Mouse (Mus musculus): ENCODE results near the gene Sbno1.
"Not testable (repeated sequence)": the region's sequence is repeated elsewhere in the genome, so short reads cannot be mapped to it uniquely, and the experiment has no call there.

The Sbno1 gene

GRCm38 (mm10) chr5:124425412-124426259, at the start of gene Sbno1:
Sbno1 (minus strand) TSS chr5:124426001.
- DNase-seq (ENCODE audit: low read depth in 2 of 2, low spot score in 2 of 2), result peak; percentile 87 to 88

- no peak for DNase-seq (ENCODE audit: low read depth in 2 of 2, low spot score in 2 of 2)
Measured at GRCm38 (mm10) chr5:124470591-124471171, 44.9 kb upstream of the Sbno1 start.

GRCm38 (mm10) chr5:124469486-124469885, 43.7 kb upstream of the Sbno1 start:
- DNase-seq (ENCODE audit: low read depth in 2 of 2, low spot score in 2 of 2), result no peak

DNA sequence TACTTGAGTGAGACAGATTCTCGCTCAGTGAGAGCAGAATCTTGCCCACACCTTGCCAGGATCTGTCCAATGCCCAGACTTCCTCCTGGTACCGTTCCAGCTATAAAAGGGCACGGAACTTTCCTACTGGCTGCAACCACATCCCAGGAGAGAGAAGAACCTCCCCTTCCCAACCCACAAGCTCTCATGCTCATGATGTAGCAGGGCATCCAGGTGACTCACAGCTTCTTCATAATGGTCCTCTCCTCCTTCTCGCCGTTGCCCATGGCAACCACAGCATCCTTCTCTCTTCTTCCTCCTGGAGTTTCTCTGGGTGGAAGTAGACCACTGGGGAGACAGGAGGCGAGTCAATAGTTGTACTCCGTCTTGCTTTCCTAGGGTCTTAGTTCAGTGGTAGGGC, 42.6 kb upstream of the Sbno1 start:
- no peak for DNase-seq (ENCODE audit: low read depth in 2 of 2, low spot score in 2 of 2)

DNA sequence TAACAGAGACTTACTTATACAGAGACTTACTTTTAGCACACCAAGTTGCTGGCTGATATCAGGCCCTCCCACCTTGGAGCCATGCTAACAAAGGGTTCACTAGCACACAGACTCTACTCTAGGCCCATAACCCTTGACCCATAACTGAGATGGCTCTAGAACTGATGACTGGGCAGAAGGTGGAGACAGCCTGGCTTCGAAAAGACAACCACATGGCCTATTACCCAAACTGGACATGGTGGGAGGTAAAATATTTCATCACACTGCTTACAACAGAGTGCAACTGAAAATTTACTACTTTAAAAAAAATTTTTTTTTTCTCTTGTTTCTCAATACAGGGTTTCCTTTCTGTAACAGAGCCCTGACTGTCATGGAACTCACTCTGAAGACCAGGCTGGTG, 42.0 kb upstream of the Sbno1 start:
- no peak for DNase-seq (ENCODE audit: low read depth in 2 of 2, low spot score in 2 of 2)

DNA sequence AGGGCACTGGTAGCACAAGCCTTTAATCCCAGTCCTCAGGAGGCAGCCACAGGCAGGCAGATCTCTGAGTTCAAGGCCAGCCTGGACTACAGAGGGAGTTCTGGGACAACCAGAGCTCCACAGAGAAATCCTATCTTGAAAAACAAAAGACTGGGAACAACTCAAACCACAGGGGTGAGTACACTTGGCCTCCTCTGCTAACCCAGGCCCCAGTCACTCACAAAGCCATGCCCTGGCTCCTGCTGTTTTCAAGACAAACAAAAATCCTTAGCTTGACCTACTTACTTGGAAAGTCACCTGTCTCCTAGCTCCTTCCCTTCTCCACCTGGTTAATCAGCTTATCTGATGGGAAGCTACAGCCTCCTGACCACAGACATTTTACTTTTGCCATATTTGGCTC, 39.1 kb upstream of the Sbno1 start:
- no peak for DNase-seq (ENCODE audit: low read depth in 2 of 2, low spot score in 2 of 2)

DNA sequence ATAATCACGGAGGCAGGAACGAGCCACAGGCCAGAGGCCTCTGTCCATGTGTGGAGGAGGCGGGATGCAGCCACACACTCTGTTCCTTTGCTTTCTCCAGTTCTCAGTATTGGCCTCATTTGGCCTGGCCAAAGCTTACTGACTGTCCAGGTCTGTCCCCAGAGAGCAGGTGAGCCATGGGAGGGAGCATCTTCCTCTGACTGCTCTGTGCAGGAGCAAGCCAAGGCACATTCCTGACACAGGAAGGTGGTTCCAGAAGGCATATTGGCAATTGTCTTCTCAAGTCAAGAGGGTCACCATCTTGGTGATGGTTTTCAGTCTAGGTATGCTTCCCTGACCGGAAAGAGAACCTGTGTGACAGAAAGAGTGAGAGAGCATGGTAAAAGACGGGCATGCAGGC, 37.7 kb upstream of the Sbno1 start:
- DNase-seq (ENCODE audit: low read depth in 2 of 2, low spot score in 2 of 2), result no peak

DNA sequence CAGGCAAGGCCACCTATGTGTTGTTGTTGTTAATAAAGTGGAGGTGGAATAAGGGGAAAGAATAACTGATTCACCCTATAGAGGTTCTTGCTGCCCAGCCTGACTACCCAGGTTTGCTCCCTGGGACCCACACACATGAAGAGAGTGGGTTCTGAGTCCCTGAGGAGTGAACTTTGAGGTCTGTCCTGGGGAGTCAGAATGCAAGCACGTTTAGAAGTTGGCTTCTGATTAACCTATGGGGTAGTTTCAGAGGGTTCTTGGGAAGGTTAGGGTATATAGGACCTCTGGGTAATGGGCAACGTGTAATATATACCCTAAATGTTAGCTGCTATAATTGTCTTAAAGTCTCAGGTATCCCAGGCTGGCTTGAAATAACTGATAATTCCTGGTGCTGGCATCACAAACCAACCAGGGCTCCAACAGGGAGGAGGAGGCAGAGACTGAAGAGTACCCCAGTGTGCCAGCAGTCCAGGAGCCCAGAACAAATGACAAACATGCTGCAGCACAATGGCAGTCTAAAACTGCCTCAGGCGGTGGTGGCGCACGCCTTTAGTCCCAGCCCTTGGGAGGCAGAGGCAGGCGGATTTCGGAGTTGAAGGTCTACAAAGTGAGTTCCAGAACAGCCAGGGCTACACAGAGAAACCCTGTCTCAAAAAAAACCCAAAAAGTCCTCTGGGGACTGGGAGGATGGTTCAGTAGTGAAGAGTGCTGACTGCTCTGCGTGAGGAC, 36.7 kb upstream of the Sbno1 start:
- no peak for DNase-seq (ENCODE audit: low read depth in 2 of 2, low spot score in 2 of 2)

DNA sequence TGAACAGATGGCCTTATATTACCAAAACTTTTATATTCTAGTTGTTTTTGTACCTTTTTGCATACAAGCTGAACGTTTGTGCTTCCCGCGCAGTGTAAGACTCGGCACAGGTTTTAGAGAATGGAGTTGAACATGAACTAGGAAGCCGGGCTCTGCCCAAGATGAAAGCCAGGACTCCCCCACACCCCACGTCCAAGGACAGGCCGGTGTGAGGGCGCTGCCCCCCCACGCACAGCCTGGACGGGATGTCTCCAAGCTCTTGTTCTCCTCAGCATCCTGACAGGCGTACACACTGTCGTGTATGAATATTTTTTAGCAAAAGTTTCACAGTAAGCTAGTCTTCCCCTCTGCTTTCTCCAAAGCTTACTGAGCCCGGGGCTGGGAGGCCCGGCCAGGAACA, 35.1 kb upstream of the Sbno1 start:
- not testable (repeated sequence) for DNase-seq (ENCODE audit: low read depth in 2 of 2, low spot score in 2 of 2)

DNA sequence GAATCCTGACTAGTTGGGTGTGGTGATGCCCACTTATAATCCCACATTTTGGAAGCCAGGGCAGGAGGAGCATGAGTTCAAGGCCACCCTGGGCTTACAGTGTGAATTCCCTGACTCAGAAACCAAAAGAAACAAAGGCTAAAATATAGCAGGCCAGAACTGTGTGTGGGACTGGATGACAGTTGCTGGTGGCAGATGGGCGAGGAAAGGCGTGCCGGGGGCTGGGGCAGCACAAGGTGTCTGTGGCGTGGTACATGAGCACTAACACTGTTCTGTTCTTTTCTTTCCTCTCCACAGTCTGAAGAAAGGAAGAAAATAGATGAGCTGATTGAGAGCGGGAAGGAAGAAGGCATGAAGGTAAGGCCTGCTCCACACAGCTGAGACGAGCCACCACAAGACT, 31.0 kb upstream of the Sbno1 start:
- DNase-seq (ENCODE audit: low read depth in 2 of 2, low spot score in 2 of 2), result no peak

DNA sequence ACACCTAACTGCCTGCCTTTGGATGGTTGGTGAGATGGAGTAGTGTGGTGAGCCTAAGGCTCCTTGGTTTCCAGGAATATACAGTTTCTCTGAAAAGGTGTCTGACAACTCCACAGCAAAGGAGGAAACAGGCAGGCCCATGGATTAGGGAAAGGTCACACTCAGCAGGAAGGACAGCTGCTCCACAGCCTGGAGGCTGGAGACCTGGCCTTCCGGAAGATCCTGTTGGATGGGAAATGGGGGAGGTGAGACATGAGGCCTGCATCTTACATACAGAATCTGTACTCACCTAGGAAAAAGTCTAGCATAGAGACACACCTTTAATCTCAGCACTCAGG, 28.2 kb upstream of the Sbno1 start:
- no peak for DNase-seq (ENCODE audit: low read depth in 2 of 2, low spot score in 2 of 2)

- no peak for DNase-seq (ENCODE audit: low read depth in 2 of 2, low spot score in 2 of 2)
Measured at GRCm38 (mm10) chr5:124453339-124454081, 27.7 kb upstream of the Sbno1 start.

DNA sequence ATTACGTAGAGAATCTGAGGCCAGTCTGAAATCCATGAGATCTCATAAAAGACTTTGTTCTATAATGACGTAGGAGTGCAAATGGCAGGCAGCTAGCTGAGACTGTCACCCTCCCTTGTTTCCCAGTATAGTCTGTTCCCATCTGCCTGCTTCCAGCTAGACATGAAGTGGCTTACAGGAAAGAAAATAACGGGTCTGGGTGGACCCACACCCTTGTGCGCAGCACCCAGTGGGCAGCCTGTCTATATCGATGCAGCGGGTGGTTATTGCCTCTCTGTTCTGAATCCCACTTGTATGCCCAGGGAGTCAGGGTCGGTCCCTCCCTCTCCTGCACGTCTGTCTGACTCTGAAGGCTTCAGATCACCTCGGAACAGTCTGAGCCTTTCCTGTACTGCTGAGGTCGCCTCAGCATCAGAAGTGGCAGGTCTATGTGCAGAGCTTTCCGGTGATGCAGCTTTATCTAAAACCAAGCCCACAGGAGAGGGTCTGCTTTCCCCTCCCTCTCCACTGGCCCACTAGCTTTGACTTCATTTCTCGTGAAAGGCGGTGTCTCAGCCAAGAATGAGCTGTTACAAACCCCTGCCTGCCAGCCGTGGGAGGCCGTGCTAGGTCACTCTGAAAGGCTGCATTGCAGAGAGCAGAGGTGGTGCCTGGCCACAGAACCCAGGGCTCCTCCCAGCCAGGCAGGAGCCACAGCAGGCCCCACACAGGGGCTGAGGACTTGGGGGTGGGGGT, 26.9 kb upstream of the Sbno1 start:
- DNase-seq (ENCODE audit: low read depth in 2 of 2, low spot score in 2 of 2), result no peak

DNA sequence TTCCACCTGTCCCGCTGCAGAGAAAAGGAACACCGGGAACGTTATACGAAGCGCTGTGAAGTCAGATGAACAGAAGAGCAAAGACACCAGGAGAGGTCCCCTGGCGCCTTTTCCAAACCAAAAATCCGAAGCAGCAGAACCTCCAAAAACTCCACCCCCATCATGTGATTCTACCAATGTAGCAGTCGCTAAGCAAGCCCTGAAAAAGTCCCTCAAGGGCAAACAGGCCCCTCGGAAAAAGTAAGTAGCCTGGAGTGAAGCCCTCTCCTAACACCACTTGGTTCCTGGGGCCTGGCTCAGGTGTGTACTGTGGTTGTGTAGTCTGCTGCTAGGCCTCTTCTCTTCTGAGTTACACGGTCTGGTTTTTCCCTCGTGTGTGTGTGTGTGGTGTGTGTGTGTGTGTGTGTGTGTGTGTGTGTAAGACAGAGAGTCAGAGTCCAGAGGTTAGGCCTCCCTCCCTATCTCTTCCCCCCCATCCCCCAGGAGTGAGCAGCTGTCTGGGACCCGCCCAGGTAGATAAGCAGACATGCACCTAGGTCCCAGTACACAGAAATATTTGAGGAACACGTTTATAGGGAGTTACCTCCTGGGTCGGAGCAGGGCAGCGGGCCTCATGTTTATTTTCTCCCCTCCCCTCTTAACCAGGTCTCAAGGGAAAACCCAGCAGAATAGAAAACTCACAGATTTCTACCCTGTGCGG, 25.0 kb upstream of the Sbno1 start:
- no peak for DNase-seq (ENCODE audit: low read depth in 2 of 2, low spot score in 2 of 2)

- no peak for DNase-seq (ENCODE audit: low read depth in 2 of 2, low spot score in 2 of 2)
Measured at GRCm38 (mm10) chr5:124450051-124450450, 24.2 kb upstream of the Sbno1 start.

DNA sequence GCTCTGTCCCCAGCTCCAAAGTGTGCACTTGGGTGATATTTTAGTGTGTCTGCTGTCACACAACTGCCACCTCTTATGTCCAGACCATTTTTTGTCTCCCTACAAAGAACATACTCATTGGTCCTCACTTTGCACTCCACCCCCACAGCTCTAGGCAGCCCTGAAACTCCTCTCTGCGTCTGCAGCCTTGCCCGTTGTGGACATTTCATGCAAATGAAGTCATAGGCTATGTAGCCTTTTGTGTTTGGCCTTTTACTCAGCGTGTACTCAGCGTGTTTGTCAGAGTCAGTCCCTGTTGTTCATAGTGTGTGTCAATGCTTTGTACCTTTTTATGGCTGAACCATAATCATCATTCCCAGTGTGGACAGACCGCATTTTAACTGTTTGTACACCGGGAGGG, 23.7 kb upstream of the Sbno1 start:
- no peak for DNase-seq (ENCODE audit: low read depth in 2 of 2, low spot score in 2 of 2)

GRCm38 (mm10) chr5:124446301-124446881, 20.6 kb upstream of the Sbno1 start:
- no peak for DNase-seq (ENCODE audit: low read depth in 2 of 2, low spot score in 2 of 2)

- no peak for DNase-seq (ENCODE audit: low read depth in 2 of 2, low spot score in 2 of 2)
Measured at GRCm38 (mm10) chr5:124445621-124446293, 20.0 kb upstream of the Sbno1 start.
